Mouse (Mus musculus): ENCODE data around the gene Prss56. TPM values are rescaled to one million over a fixed set of nuclear protein-coding genes. Genes with fewer than 3 reads are reported as not detected.

Prss56 gene
- polyA plus RNA-seq, 1 experiment from 2014 or later: 9.3 TPM

- peaks cover 26% of the 10 kb centered on the region for H3K27me3 ChIP-seq
- 35% methylated on average over 9 of the region's 11 CpGs for WGBS
- H3K4me2 ChIP-seq (replicated peaks): no peak overlapping the region
- no peaks in the 10 kb centered on the region for H3K9me3 ChIP-seq (replicated peaks)
- H3K4me3 ChIP-seq: no peak overlapping the region
- H3K9ac ChIP-seq: no peak overlapping the region
- peak; percentile 57 for ATAC-seq (ENCODE audit: low FRiP score)
- H3K27ac ChIP-seq: peak overlapping the region; percentile 50
- H3K4me1 ChIP-seq: peaks cover 20% of the 10 kb centered on the region
- H3K36me3 ChIP-seq: no peaks in the 10 kb centered on the region
Measured at GRCm38 (mm10) chr1:87164164-87164795, 18.8 kb upstream of the Prss56 start.

DNA sequence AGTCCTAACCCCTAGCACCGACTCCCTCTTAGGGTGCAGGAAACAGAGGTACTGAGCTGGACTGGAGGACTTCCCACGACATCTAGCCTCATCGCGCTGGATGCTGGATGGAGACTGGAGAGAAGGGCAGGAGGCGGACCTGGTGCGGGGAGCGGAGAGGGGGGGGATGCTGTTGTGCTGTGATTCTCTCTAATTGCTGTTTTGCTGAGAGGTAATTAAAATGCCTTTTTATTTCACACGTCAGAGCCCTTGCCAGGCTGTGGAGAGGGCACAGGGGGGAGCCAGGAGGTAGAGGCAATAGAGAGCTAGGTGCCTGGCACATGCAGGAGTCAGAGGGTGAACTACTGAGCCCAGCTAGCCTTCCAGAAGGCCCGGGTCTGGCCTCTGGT lies 18.3 kb upstream of the Prss56 start:
- peak overlapping the region; percentile 50 for H3K27ac ChIP-seq
- no peak overlapping the region for H3K9ac ChIP-seq
- H3K36me3 ChIP-seq: no peaks in the 10 kb centered on the region
- 0 out of 2 replicates have a peak, but pooled peaks have one; percentile 7 for ATAC-seq (ENCODE audit: low FRiP score)
- H3K4me2 ChIP-seq (replicated peaks): no peak overlapping the region
- H3K27me3 ChIP-seq: peaks cover 24% of the 10 kb centered on the region
- 50% methylated on average over 9 of the region's 9 CpGs for WGBS
- no peaks in the 10 kb centered on the region for H3K9me3 ChIP-seq (replicated peaks)
- peaks cover 24% of the 10 kb centered on the region for H3K4me1 ChIP-seq
- H3K4me3 ChIP-seq: no peak overlapping the region

GRCm38 (mm10) chr1:87170458-87170857 lies 12.7 kb upstream of the Prss56 start:
- WGBS: 12% methylated on average over 19 of the region's 19 CpGs
- no peak overlapping the region for H3K4me3 ChIP-seq

GRCm38 (mm10) chr1:87171312-87171711 lies 11.8 kb upstream of the Prss56 start:
- Histone ChIP-seq H3K36me3 (no peaks in the 10 kb centered on the region), H3K27ac (peak overlapping the region; percentile 77; the same call in 1 of the 2 replicates), H3K4me1 (peaks cover 60% of the 10 kb centered on the region), H3K27me3 (peaks cover 38% of the 10 kb centered on the region), H3K9ac (no peak overlapping the region), H3K4me3 (no peak overlapping the region), H3K9me3 (replicated peaks) (no peaks in the 10 kb centered on the region), H3K4me2 (replicated peaks) (no peak overlapping the region)
- ATAC-seq (ENCODE audit: low FRiP score): no peak
- WGBS: 92% methylated on average over 1 of the region's 1 CpGs

More at GRCm38 (mm10) chr1:87170458-87170857, 12.7 kb upstream of the Prss56 start:
- ATAC-seq (ENCODE audit: low FRiP score): peak; percentile 39
- peak overlapping the region; percentile 77 for H3K27ac ChIP-seq
- no peak overlapping the region for H3K9ac ChIP-seq
- no peaks in the 10 kb centered on the region for H3K9me3 ChIP-seq (replicated peaks)
- H3K4me2 ChIP-seq (replicated peaks): peak overlapping the region; percentile 13
- H3K36me3 ChIP-seq: no peaks in the 10 kb centered on the region
- peaks cover 52% of the 10 kb centered on the region for H3K4me1 ChIP-seq
- peaks cover 41% of the 10 kb centered on the region for H3K27me3 ChIP-seq

GRCm38 (mm10) chr1:87172316-87172715 lies 10.8 kb upstream of the Prss56 start:
- Histone ChIP-seq H3K27ac (peak overlapping the region; percentile 67), H3K4me1 (peaks cover 65% of the 10 kb centered on the region)
- ATAC-seq (ENCODE audit: low FRiP score): no peak

DNA sequence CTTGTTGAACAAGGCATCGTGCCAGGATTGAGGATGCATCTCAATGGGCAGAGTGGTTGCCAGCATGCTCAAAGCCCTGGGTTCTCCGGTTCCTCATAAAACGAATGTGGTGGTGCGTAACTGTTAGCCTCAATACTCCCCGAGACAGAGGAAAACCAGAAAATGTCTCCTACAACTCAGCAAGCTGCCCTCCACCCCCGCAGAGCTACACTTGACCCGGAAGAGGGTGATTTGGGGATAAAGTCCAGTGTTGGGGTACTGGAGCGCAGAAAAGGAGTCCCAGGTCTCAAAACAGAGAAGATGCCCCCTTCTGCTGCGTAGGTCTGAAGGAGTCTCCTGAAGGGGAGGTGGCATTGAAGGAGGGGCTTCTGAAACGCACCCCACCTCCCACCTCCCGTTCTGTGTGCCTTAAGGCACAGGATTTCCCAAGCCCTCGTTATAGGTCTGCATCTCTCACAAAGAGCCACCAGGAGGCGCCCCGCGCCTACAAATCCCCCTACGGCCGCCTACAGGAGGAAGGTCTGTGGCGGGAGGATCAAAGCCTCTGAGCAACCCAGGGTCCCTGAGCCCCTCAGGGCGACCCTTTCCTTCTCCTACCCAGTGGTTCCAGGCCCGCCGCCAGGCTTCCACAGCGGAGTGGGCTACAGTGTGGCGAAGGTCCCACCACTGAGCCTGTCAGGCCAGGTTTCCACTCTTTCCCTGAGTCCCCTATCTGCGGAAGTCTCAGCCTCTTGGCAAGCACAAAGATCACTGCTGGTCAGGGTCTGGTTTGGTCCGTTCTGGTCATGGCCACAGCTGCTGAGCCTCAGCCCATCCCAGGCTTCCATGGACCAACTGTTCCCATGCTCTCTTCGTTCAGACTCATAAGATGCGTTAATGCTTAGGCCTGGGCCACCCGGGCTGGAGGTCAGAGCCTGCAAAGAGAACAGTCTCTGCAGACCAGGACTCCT lies 8.8 kb upstream of the Prss56 start:
- Histone ChIP-seq H3K27me3 (peaks cover 37% of the 10 kb centered on the region), H3K9me3 (replicated peaks) (no peaks in the 10 kb centered on the region), H3K36me3 (no peaks in the 10 kb centered on the region), H3K4me3 (no peak overlapping the region), H3K27ac (no peak overlapping the region), H3K9ac (no peak overlapping the region), H3K4me2 (replicated peaks) (0 out of 2 replicates have a peak overlapping the region, but pooled peaks have one; percentile 23), H3K4me1 (peaks cover 65% of the 10 kb centered on the region)
- 23% methylated on average over 28 of the region's 28 CpGs for WGBS
- ATAC-seq (ENCODE audit: low FRiP score): no peak

More at GRCm38 (mm10) chr1:87172316-87172715, 10.8 kb upstream of the Prss56 start:
- no peaks in the 10 kb centered on the region for H3K36me3 ChIP-seq
- no peak overlapping the region for H3K9ac ChIP-seq
- no peak overlapping the region for H3K4me3 ChIP-seq
- H3K27me3 ChIP-seq: peaks cover 40% of the 10 kb centered on the region
- no peaks in the 10 kb centered on the region for H3K9me3 ChIP-seq (replicated peaks)
- no peak overlapping the region for H3K4me2 ChIP-seq (replicated peaks)
- 34% methylated on average over 9 of the region's 9 CpGs for WGBS

GRCm38 (mm10) chr1:87175852-87176292 lies 7.2 kb upstream of the Prss56 start:
- Histone ChIP-seq H3K9me3 (replicated peaks) (no peaks in the 10 kb centered on the region), H3K4me2 (replicated peaks) (peak overlapping the region; percentile 15; the same call in 1 of the 2 replicates), H3K4me3 (no peak overlapping the region), H3K9ac (no peak overlapping the region), H3K4me1 (peaks cover 51% of the 10 kb centered on the region), H3K36me3 (no peaks in the 10 kb centered on the region), H3K27ac (peak overlapping the region; percentile 66), H3K27me3 (peaks cover 33% of the 10 kb centered on the region)
- ATAC-seq (ENCODE audit: low FRiP score): peak; percentile 87
- WGBS: 11% methylated on average over 11 of the region's 11 CpGs

DNA sequence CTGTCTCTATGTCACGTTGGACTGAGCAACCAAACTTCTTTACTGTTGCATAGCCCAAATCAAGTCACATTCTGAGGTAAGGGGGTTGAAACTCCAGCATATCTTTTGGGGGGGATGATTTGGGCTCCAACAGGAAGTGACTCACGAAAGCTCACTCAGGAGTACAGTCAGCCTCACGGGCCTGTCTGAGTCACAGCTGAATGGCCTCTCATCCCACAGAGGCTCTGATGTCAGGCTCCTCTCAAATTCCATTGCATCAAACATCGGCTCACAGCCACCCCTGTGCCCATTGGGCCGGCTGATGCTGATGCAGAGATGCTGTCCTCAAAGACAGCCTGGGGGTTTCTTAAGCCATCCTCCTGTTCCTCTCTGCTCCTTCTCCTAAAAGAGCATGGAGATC lies 2.2 kb upstream of the Prss56 start:
- Histone ChIP-seq H3K27ac (no peak overlapping the region), H3K9ac (no peak overlapping the region), H3K27me3 (peaks cover 50% of the 10 kb centered on the region), H3K9me3 (replicated peaks) (no peaks in the 10 kb centered on the region), H3K36me3 (no peaks in the 10 kb centered on the region), H3K4me3 (no peak overlapping the region), H3K4me2 (replicated peaks) (no peak overlapping the region), H3K4me1 (peaks cover 23% of the 10 kb centered on the region)
- ATAC-seq (ENCODE audit: low FRiP score): no peak
- WGBS: 57% methylated on average over 5 of the region's 5 CpGs

DNA sequence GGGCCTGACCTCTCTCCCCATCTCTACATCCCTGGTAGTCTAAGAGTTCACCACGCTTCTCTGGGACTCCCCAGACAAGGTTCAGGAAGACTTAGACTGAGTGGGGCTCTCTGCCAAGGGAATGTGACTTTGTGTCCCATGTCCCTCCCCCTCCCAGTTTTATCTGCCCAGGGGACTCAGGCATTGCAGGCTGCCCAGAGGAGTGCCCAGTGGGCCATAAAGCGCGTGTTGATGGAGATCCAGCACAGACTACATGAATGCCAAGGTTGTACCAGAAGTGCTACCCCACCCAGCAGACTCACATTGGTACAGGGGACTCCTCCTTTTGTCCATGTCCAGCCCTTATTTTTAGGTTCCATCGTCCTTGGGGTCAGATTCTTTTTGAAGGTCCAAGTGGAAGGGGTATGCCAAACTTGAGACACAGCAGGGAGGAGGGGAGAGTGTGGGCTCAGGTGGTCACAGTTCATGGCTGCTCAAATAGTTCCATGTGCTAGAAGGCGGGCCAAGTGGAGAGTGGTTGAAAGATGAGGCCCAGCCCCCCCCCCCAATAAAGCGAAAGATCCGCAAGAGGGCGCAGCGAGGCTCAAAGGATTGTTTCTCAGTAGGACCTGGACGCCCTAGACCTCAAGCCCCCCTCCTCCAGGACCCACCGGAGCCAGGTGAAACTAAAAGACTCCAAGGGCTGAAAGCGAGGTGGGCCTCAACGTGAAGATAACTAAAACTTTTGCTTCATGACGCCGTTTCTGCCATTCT lies 1.1 kb downstream of the Prss56 start:
- Histone ChIP-seq H3K4me1 (peaks cover 15% of the 10 kb centered on the region; the same call in 1 of the 2 replicates), H3K36me3 (no peaks in the 10 kb centered on the region), H3K9ac (no peak overlapping the region), H3K4me3 (no peak overlapping the region), H3K27me3 (peaks cover 76% of the 10 kb centered on the region), H3K9me3 (replicated peaks) (no peaks in the 10 kb centered on the region), H3K27ac (no peak overlapping the region), H3K4me2 (replicated peaks) (no peak overlapping the region; the same call in 1 of the 2 replicates)
- WGBS: 25% methylated on average over 15 of the region's 15 CpGs
- ATAC-seq (ENCODE audit: low FRiP score): no peak

- H3K27me3 ChIP-seq: peaks cover 76% of the 10 kb centered on the region
- peak overlapping the region; percentile 30; the same call in 1 of the 2 replicates for H3K4me2 ChIP-seq (replicated peaks)
- no peak overlapping the region for H3K4me3 ChIP-seq
- no peak overlapping the region for H3K27ac ChIP-seq
- 11% methylated on average over 20 of the region's 20 CpGs for WGBS
- no peaks in the 10 kb centered on the region for H3K9me3 ChIP-seq (replicated peaks)
- H3K4me1 ChIP-seq: peaks cover 15% of the 10 kb centered on the region; the same call in 1 of the 2 replicates
- no peak overlapping the region for H3K9ac ChIP-seq
- no peaks in the 10 kb centered on the region for H3K36me3 ChIP-seq
- peak; percentile 49 for ATAC-seq (ENCODE audit: low FRiP score)
Measured at GRCm38 (mm10) chr1:87184751-87185139, 1.6 kb downstream of the Prss56 start.

- WGBS: 14% methylated on average over 13 of the region's 13 CpGs
- no peak overlapping the region for H3K27ac ChIP-seq
- no peaks in the 10 kb centered on the region for H3K9me3 ChIP-seq (replicated peaks)
- H3K4me3 ChIP-seq: no peak overlapping the region
- H3K36me3 ChIP-seq: no peaks in the 10 kb centered on the region
- H3K9ac ChIP-seq: no peak overlapping the region
- no peak overlapping the region for H3K4me2 ChIP-seq (replicated peaks)
- peaks cover 73% of the 10 kb centered on the region for H3K27me3 ChIP-seq
- peaks cover 15% of the 10 kb centered on the region; the same call in 1 of the 2 replicates for H3K4me1 ChIP-seq
- no peak for ATAC-seq (ENCODE audit: low FRiP score)
Measured at GRCm38 (mm10) chr1:87185526-87185925, 2.4 kb downstream of the Prss56 start.

Data from hindbrain, embryonic 12.5 days (tissue).